Mouse (Mus musculus): ENCODE results near the gene Carnmt1.

The Carnmt1 gene

GRCm38 (mm10) chr19:18713357-18713756, 42.8 kb downstream of the Carnmt1 start:
- DNase-seq (ENCODE audit: low spot score in 2 of 2), result peak; percentile 35 to 58

GRCm38 (mm10) chr19:18716374-18716773, 45.8 kb downstream of the Carnmt1 start:
- DNase-seq (ENCODE audit: low spot score in 2 of 2), result peak; percentile 24 to 65

GRCm38 (mm10) chr19:18720337-18720736, 49.8 kb downstream of the Carnmt1 start:
- DNase-seq (ENCODE audit: low spot score in 2 of 2), result no peak

GRCm38 (mm10) chr19:18725186-18725585, 54.6 kb downstream of the Carnmt1 start:
- no peak for DNase-seq (ENCODE audit: low spot score in 2 of 2)

- no peak for DNase-seq (ENCODE audit: low spot score in 2 of 2)
These were observed 59.7 kb downstream of the Carnmt1 start for GRCm38 (mm10) chr19:18730255-18730654.

GRCm38 (mm10) chr19:18731077-18731476, 60.5 kb downstream of the Carnmt1 start:
- DNase-seq (ENCODE audit: low spot score in 2 of 2), result no peak

GRCm38 (mm10) chr19:18735901-18736300, 65.3 kb downstream of the Carnmt1 start:
- DNase-seq (ENCODE audit: low spot score in 2 of 2), result no peak

- DNase-seq (ENCODE audit: low spot score in 2 of 2), result no peak
These were observed 68.6 kb downstream of the Carnmt1 start for GRCm38 (mm10) chr19:18739146-18739545.

- DNase-seq (ENCODE audit: low spot score in 2 of 2), result no peak
These were observed 73.4 kb downstream of the Carnmt1 start for GRCm38 (mm10) chr19:18743946-18744345.

- no peak for DNase-seq (ENCODE audit: low spot score in 2 of 2)
These were observed 76.2 kb downstream of the Carnmt1 start for GRCm38 (mm10) chr19:18746576-18747340.

GRCm38 (mm10) chr19:18747379-18747778, 76.8 kb downstream of the Carnmt1 start:
- no peak for DNase-seq (ENCODE audit: low spot score in 2 of 2)

GRCm38 (mm10) chr19:18749598-18750339, 79.2 kb downstream of the Carnmt1 start, which contains the start of gene Trpm6:
Trpm6 (plus strand) TSS chr19:18749983.
- no peak for DNase-seq (ENCODE audit: low spot score in 2 of 2)

All from spleen, postnatal 14 days (tissue).